Comparison of ENCODE assay signal across 15 mouse cellular contexts in the genomic region with DNA sequence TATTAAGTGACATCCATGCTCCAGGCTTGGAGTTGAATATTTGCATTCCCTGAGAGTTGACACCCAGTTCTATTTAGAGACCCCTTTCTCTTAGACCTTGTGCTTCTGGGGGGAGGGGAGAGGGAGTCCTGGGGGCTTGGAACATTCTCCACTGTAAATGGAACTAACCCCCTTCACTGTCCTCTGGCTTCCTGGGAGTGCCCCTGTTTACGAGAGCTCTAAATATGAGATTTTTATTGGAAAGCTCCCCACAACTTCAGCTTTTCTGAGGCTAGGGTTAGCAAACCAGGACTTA.
DNase-seq lines count a peak whose midpoint lies in the region; ATAC-seq and TF ChIP-seq lines count a peak whose summit lies in the region.
"Had no signal": no experiment of that assay in that cellular context is flagged by ENCODE, and none has a peak within 500 bp of the region (broad histone marks: within the 10 kb centered on the region; RNA-seq: fewer than 3 reads in every experiment).

No protein-coding gene starts in this region.

- no peaks in the 10 kb centered on the region for H3K27me3 ChIP-seq in heart, embryonic 13.5 days (replicated peaks)
- no peaks in the 10 kb centered on the region for H3K27me3 ChIP-seq in heart, adult 2 months (ENCODE audit: control insufficient read depth, insufficient read depth, low read length)
- H3K27me3 ChIP-seq in ES-Bruce4 (ENCODE audit: control insufficient read depth, insufficient read depth, low read length, poor library complexity, severe bottlenecking): no peaks in the 10 kb centered on the region
- no peaks in the 10 kb centered on the region for H3K27me3 ChIP-seq in forebrain, embryonic 12.5 days
- no peaks in the 10 kb centered on the region for H3K27me3 ChIP-seq in midbrain, embryonic 11.5 days (ENCODE audit: control insufficient read depth, insufficient read depth, low read length)
- H3K27me3 ChIP-seq: limb, embryonic 15.5 days; lung, embryonic 15.5 days; Patski had no signal

- DNase-seq in heart, adult 2 months: no peak
- DNase-seq in midbrain, embryonic 11.5 days (ENCODE audit: low spot score, missing footprints): no peak
- no peak for DNase-seq in thymus, postnatal 36 days
- no peak for DNase-seq in frontal cortex, postnatal 36 days (ENCODE audit: low spot score in 2 of 2)
- no peak for DNase-seq in gastrocnemius, postnatal 4 days (ENCODE audit: low spot score in 2 of 2)
- DNase-seq: cerebellum, adult 11 months; cerebellum, postnatal 25 days; gastrocnemius, postnatal 36 days; thymus, postnatal 25 days had no signal

- TF ChIP-seq POLR2A in heart, adult 2 months (IDR thresholded peaks at IDR 0.05; ENCODE audit: insufficient read depth, low read depth, low read length): no peak
- TF ChIP-seq POLR2A in ES-Bruce4 (IDR thresholded peaks at IDR 0.05; ENCODE audit: insufficient read depth, low read length): no peak

- H3K4me1 ChIP-seq in heart, embryonic 13.5 days: peaks cover 41% of the 10 kb centered on the region
- H3K4me1 ChIP-seq in heart, adult 2 months (ENCODE audit: control insufficient read depth, insufficient read depth, low read length): no peaks in the 10 kb centered on the region
- peaks cover 7% of the 10 kb centered on the region for H3K4me1 ChIP-seq in ES-Bruce4 (ENCODE audit: control insufficient read depth, insufficient read depth, low read length)
- peaks cover 24% of the 10 kb centered on the region for H3K4me1 ChIP-seq in forebrain, embryonic 12.5 days
- H3K4me1 ChIP-seq in midbrain, embryonic 11.5 days (ENCODE audit: control insufficient read depth, insufficient read depth, low read length): peaks cover 12% of the 10 kb centered on the region

- intact Hi-C loops in heart, adult 2 months (cut with DNase I): no loop called here

- no peak overlapping the region for H3K4me3 ChIP-seq in heart, embryonic 13.5 days
- H3K4me3 ChIP-seq in heart, adult 2 months: no peak overlapping the region
- H3K4me3 ChIP-seq in ES-Bruce4 (ENCODE audit: low read depth, low read length): no peak overlapping the region
- H3K4me3 ChIP-seq in forebrain, embryonic 12.5 days (replicated peaks): no peak overlapping the region
- no peak overlapping the region for H3K4me3 ChIP-seq in midbrain, embryonic 11.5 days (ENCODE audit: low read depth, low read length)
- H3K4me3 ChIP-seq: limb, embryonic 15.5 days; lung, embryonic 15.5 days had no signal

- H3K79me2 ChIP-seq in heart, adult 2 months (replicated peaks; ENCODE audit: control insufficient read depth, insufficient read depth, low read length): no peaks in the 10 kb centered on the region

- H3K9ac ChIP-seq in heart, embryonic 13.5 days: peak overlapping the region; percentile 47
- H3K9ac ChIP-seq in heart, adult 2 months (ENCODE audit: low read depth, low read length): no peak overlapping the region
- H3K9ac ChIP-seq in ES-Bruce4 (ENCODE audit: low read depth, poor library complexity, severe bottlenecking): no peak overlapping the region
- H3K9ac ChIP-seq in forebrain, embryonic 12.5 days: no peak overlapping the region
- H3K9ac ChIP-seq in midbrain, embryonic 11.5 days (ENCODE audit: low read length): no peak overlapping the region
- H3K9ac ChIP-seq: limb, embryonic 15.5 days; lung, embryonic 15.5 days had no signal

- no peaks in the 10 kb centered on the region for H3K36me3 ChIP-seq in heart, embryonic 13.5 days
- H3K36me3 ChIP-seq in heart, adult 2 months (ENCODE audit: control insufficient read depth, insufficient read depth, low read length): no peaks in the 10 kb centered on the region
- no peaks in the 10 kb centered on the region for H3K36me3 ChIP-seq in ES-Bruce4 (ENCODE audit: control insufficient read depth, insufficient read depth, low read length, poor library complexity, severe bottlenecking)
- no peaks in the 10 kb centered on the region for H3K36me3 ChIP-seq in forebrain, embryonic 12.5 days (replicated peaks)
- H3K36me3 ChIP-seq in midbrain, embryonic 11.5 days (ENCODE audit: control insufficient read depth, insufficient read depth, low read length): no peaks in the 10 kb centered on the region
- H3K36me3 ChIP-seq: limb, embryonic 15.5 days; lung, embryonic 15.5 days had no signal

- no peak overlapping the region for H3K4me2 ChIP-seq in heart, embryonic 13.5 days
- H3K4me2 ChIP-seq in forebrain, embryonic 12.5 days: peak overlapping the region; percentile 15; the same call in 1 of the 2 replicates
- no peak overlapping the region for H3K4me2 ChIP-seq in midbrain, embryonic 11.5 days
- H3K4me2 ChIP-seq: limb, embryonic 15.5 days; lung, embryonic 15.5 days had no signal

- TF ChIP-seq EP300 in heart, adult 2 months (IDR thresholded peaks at IDR 0.05; ENCODE audit: insufficient read depth, low read depth, low read length): no peak
- no peak for TF ChIP-seq EP300 in ES-Bruce4 (IDR thresholded peaks at IDR 0.05; ENCODE audit: insufficient read depth, low read depth, low read length)

- TF ChIP-seq CTCF in heart, adult 2 months (IDR thresholded peaks at IDR 0.05): no peak
- no peak for TF ChIP-seq CTCF in ES-Bruce4 (IDR thresholded peaks at IDR 0.05; ENCODE audit: low read depth, low read length)

- WGBS in heart, embryonic 13.5 days: 64% methylated on average over 1 of the region's 1 CpGs
- WGBS in heart, adult 2 months: 84% methylated on average over 1 of the region's 1 CpGs
- 23% methylated on average over 1 of the region's 1 CpGs for WGBS in forebrain, embryonic 12.5 days
- 52% methylated on average over 1 of the region's 1 CpGs for WGBS in midbrain, embryonic 11.5 days

- no peak for ATAC-seq in heart, embryonic 13.5 days (ENCODE audit: extremely low read depth, insufficient number of reproducible peaks, low FRiP score, low TSS enrichment)
- 0 out of 2 replicates have a peak, but pooled peaks have one; percentile 20 for ATAC-seq in forebrain, embryonic 12.5 days (ENCODE audit: low FRiP score)
- peak; percentile 33 for ATAC-seq in midbrain, embryonic 11.5 days (ENCODE audit: low FRiP score)
- ATAC-seq: Patski had no signal

- H3K9me3 ChIP-seq in heart, embryonic 13.5 days: peaks cover 4% of the 10 kb centered on the region; the same call in 1 of the 2 replicates
- no peaks in the 10 kb centered on the region for H3K9me3 ChIP-seq in ES-Bruce4 (replicated peaks; ENCODE audit: control insufficient read depth, insufficient read depth, low read length, poor library complexity, severe bottlenecking)
- H3K9me3 ChIP-seq in forebrain, embryonic 12.5 days: no peaks in the 10 kb centered on the region
- H3K9me3 ChIP-seq in midbrain, embryonic 11.5 days (ENCODE audit: control insufficient read depth, low read length): no peaks in the 10 kb centered on the region
- H3K9me3 ChIP-seq: limb, embryonic 15.5 days; lung, embryonic 15.5 days had no signal

- H3K27ac ChIP-seq in heart, embryonic 13.5 days (replicated peaks): no peak overlapping the region
- no peak overlapping the region for H3K27ac ChIP-seq in heart, adult 2 months
- H3K27ac ChIP-seq in ES-Bruce4 (ENCODE audit: insufficient read depth, low read length): 0 out of 2 replicates have a peak overlapping the region, but pooled peaks have one; percentile 7
- H3K27ac ChIP-seq in forebrain, embryonic 12.5 days: peak overlapping the region; percentile 48; the same call in 1 of the 2 replicates
- no peak overlapping the region for H3K27ac ChIP-seq in midbrain, embryonic 11.5 days (ENCODE audit: low read depth, low read length)
- H3K27ac ChIP-seq: limb, embryonic 15.5 days; lung, embryonic 15.5 days had no signal

Comparison
In these comparisons a context has a peak if more than half of its experiments do, and no peak if none do; other contexts are left out.
1. H3K27ac ChIP-seq: peak in ES-Bruce4 (single experiment) and forebrain, embryonic 12.5 days (single experiment); none in heart, embryonic 13.5 days (single experiment), heart, adult 2 months (single experiment) and midbrain, embryonic 11.5 days (single experiment).